Comparison of ENCODE assay signal across 8 mouse cellular contexts in genomic region chr4:123200771-123201185, GRCm38 (mm10). TPM values are rescaled to one million over a fixed set of nuclear protein-coding genes. Genes with fewer than 3 reads are reported as not detected.
DNase-seq lines count a peak whose midpoint lies in the region; ATAC-seq and TF ChIP-seq lines count a peak whose summit lies in the region.

No protein-coding gene starts in this region.

- H3K79me2 ChIP-seq in heart, adult 2 months (replicated peaks; ENCODE audit: control insufficient read depth, insufficient read depth, low read length): no peaks in the 10 kb centered on the region

- no peaks in the 10 kb centered on the region for H3K27me3 ChIP-seq in heart, adult 2 months (ENCODE audit: control insufficient read depth, insufficient read depth, low read length)
- peaks cover 92% of the 10 kb centered on the region for H3K27me3 ChIP-seq in liver, embryonic 12.5 days (replicated peaks)

- DNase-seq in A20 (ENCODE audit: low read depth, low spot score): peak; percentile 48
- peak; percentile 75 for DNase-seq in adrenal gland, adult 18-20 months (ENCODE audit: low spot score in 2 of 2)
- DNase-seq in embryo, embryonic 10.5 days (ENCODE audit: low spot score): peak; percentile 88
- DNase-seq in heart, adult 2 months: peak; percentile 66 to 76
- DNase-seq in kidney, adult 8-10 months: peak; percentile 32 to 60
- DNase-seq in neural tube, embryonic 10.5 days (ENCODE audit: extremely low spot score, low spot score): peak; percentile 74
- DNase-seq in thymus, postnatal 0 days (ENCODE audit: low spot score): peak; percentile 53

- 6% methylated on average over 15 of the region's 15 CpGs for WGBS in heart, adult 2 months
- 2% methylated on average over 15 of the region's 15 CpGs for WGBS in liver, embryonic 12.5 days (ENCODE audit: insufficient replicate concordance)

- peak overlapping the region; percentile 48 for H3K4me3 ChIP-seq in heart, adult 2 months
- peak overlapping the region; percentile 24; the same call in 1 of the 2 replicates for H3K4me3 ChIP-seq in liver, embryonic 12.5 days

- peak overlapping the region; percentile 62 for H3K9ac ChIP-seq in heart, adult 2 months (ENCODE audit: low read depth, low read length)
- H3K9ac ChIP-seq in liver, embryonic 12.5 days: no peak overlapping the region

- no peaks in the 10 kb centered on the region for H3K9me3 ChIP-seq in liver, embryonic 12.5 days (replicated peaks)

- peak; percentile 94 for TF ChIP-seq CTCF in heart, adult 2 months (IDR thresholded peaks at IDR 0.05)

- intact Hi-C loops in heart, adult 2 months (cut with DNase I): loop anchor here (1.0 kb wide), 1 partner anchor 45 kb away; no protein-coding TSS in a partner anchor

- no peak for TF ChIP-seq EP300 in heart, adult 2 months (IDR thresholded peaks at IDR 0.05; ENCODE audit: insufficient read depth, low read depth, low read length)

- ATAC-seq in liver, embryonic 12.5 days: no peak

- H3K27ac ChIP-seq in heart, adult 2 months: peak overlapping the region; percentile 89
- no peak overlapping the region for H3K27ac ChIP-seq in liver, embryonic 12.5 days

- peak overlapping the region; percentile 56 for H3K4me2 ChIP-seq in liver, embryonic 12.5 days

- TF ChIP-seq POLR2A in heart, adult 2 months (IDR thresholded peaks at IDR 0.05; ENCODE audit: insufficient read depth, low read depth, low read length): no peak

- no peaks in the 10 kb centered on the region for H3K36me3 ChIP-seq in heart, adult 2 months (ENCODE audit: control insufficient read depth, insufficient read depth, low read length)
- H3K36me3 ChIP-seq in liver, embryonic 12.5 days: no peaks in the 10 kb centered on the region

- H3K4me1 ChIP-seq in heart, adult 2 months (ENCODE audit: control insufficient read depth, insufficient read depth, low read length): peaks cover 3% of the 10 kb centered on the region
- H3K4me1 ChIP-seq in liver, embryonic 12.5 days: no peaks in the 10 kb centered on the region; the same call in 1 of the 2 replicates

RNA-seq across cellular contexts. Expression of gene Nt5c1a, which starts 0.5 kb away (rescaled TPM):
- 10 to 100 TPM; 46.6 to 52.5 TPM for total RNA-seq in adrenal gland, adult 18-20 months (2021)
- 10 to 100 TPM; 50.8 to 57.6 TPM for total RNA-seq in heart, adult 2 months (2021)
- 19.6 and 41.6 TPM in 2 replicates for polyA plus RNA-seq in heart, adult 2 months (2012; rRNA removed)
- polyA plus RNA-seq in liver, embryonic 12.5 days (2016; fragmentation: Nextera tagmentation; extraction: Ambion mirVana): not detected in 2 replicates
- polyA plus RNA-seq in thymus, postnatal 0 days (2015; fragmentation: Nextera tagmentation; extraction: Ambion mirVana): not detected in 2 replicates

RNA-seq across cellular contexts. Expression of gene Hpcal4, which starts 17.8 kb away (rescaled TPM):
- total RNA-seq in adrenal gland, adult 18-20 months (2021): 1 to 10 TPM; 3.4 to 3.5 TPM
- total RNA-seq in heart, adult 2 months (2021): under 1 TPM; 0.09 to 0.10 TPM
- polyA plus RNA-seq in heart, adult 2 months (2012; rRNA removed): 0.35 and 0.38 TPM in 2 replicates
- polyA plus RNA-seq in liver, embryonic 12.5 days (2016; fragmentation: Nextera tagmentation; extraction: Ambion mirVana): 0.10 TPM in 1 of 2 replicates, not detected in the other
- 0.30 and 0.41 TPM in 2 replicates for polyA plus RNA-seq in thymus, postnatal 0 days (2015; fragmentation: Nextera tagmentation; extraction: Ambion mirVana)

RNA-seq across cellular contexts. Expression of gene Heyl, which starts 32.6 kb away (rescaled TPM):
- total RNA-seq in adrenal gland, adult 18-20 months (2021): 10 to 100 TPM in 1 of 2 experiments, 1 to 10 TPM in 1; 4.7 to 11.3 TPM
- 10 to 100 TPM; 15.8 to 16.5 TPM for total RNA-seq in heart, adult 2 months (2021)
- polyA plus RNA-seq in heart, adult 2 months (2012; rRNA removed): 16.8 and 21.3 TPM in 2 replicates
- polyA plus RNA-seq in liver, embryonic 12.5 days (2016; fragmentation: Nextera tagmentation; extraction: Ambion mirVana): 0.83 and 1.2 TPM in 2 replicates
- polyA plus RNA-seq in thymus, postnatal 0 days (2015; fragmentation: Nextera tagmentation; extraction: Ambion mirVana): 2.3 and 3.7 TPM in 2 replicates

Comparison
In these comparisons a context has a peak if more than half of its experiments do, and no peak if none do; other contexts are left out.
1. RNA of gene Nt5c1a, which starts 0.5 kb away (polyA plus RNA-seq): 19.6 to 41.6 TPM in heart, adult 2 months; not detected in thymus, postnatal 0 days and not detected in liver, embryonic 12.5 days; every median in the first group is over 10 times any median in the second.
2. Peak in every context shown above with its lines, with median percentiles within 50 percentile points of each other: DNase-seq.